Mouse (Mus musculus) lung, embryonic 14.5 days (tissue): ENCODE data around the gene Rmnd5b. TPM values are rescaled to one million over a fixed set of nuclear protein-coding genes. Genes with fewer than 3 reads are reported as not detected.
"Not testable (repeated sequence)": the region's sequence is repeated elsewhere in the genome, so short reads cannot be mapped to it uniquely, and the experiment has no call there.

Experiments used
- ATAC-seq: fragments of 200-750 bp; cut with Nextera tagmentation; 2 replicates; pipeline ENCODE4 v1.8.0; 2017; ENCODE audit warnings: mild to moderate bottlenecking, moderate TSS enrichment, moderate library complexity; ENCODE audit not compliant: insufficient read depth
- DNase-seq: peaks from one replicate; pipeline ENCODE4 v3.0.0-alpha.2; 2015
- H3K27ac ChIP-seq: fragments of 300-500 bp; sonication (generic); 2 replicates; pipeline ENCODE4 v1.5.1; 2014; ENCODE audit warnings: low read depth, mild to moderate bottlenecking, moderate library complexity
- H3K27me3 ChIP-seq: fragments of 300-500 bp; sonication (generic); 2 replicates; pipeline ENCODE4 v1.6.1; 2014; ENCODE audit warnings: low read length, control low read depth; ENCODE audit not compliant: insufficient read depth
- H3K36me3 ChIP-seq: fragments of 300-500 bp; sonication (generic); 2 replicates; pipeline ENCODE4 v1.6.1; 2014; ENCODE audit warnings: control low read depth; ENCODE audit not compliant: insufficient read depth
- H3K4me1 ChIP-seq: fragments of 300-500 bp; sonication (generic); 2 replicates; pipeline ENCODE4 v1.6.1; 2014; ENCODE audit warnings: antibody characterized with exemption, control low read depth; ENCODE audit not compliant: insufficient read depth
- H3K4me2 ChIP-seq: fragments of 300-500 bp; sonication (generic); 2 replicates; pipeline ENCODE4 v1.6.1; 2014; ENCODE audit warnings: mild to moderate bottlenecking
- H3K4me3 ChIP-seq: fragments of 300-500 bp; sonication (generic); 2 replicates; pipeline ENCODE4 v1.5.1; 2014; ENCODE audit warnings: low read depth, low read length
- H3K9ac ChIP-seq: fragments of 300-500 bp; sonication (generic); 2 replicates; pipeline ENCODE4 v1.6.1; 2014
- H3K9me3 ChIP-seq: fragments of 300-500 bp; sonication (generic); 2 replicates; pipeline ENCODE4 v1.6.1; 2016; ENCODE audit warnings: low read depth, low read length, control low read depth
- CTCF ChIP-seq: IDR thresholded peaks from 2 replicates; pipeline ENCODE4 v1.5.1; 2016; ENCODE audit warnings: antibody characterized with exemption, low read depth
- WGBS: fragments of 180-500 bp; shearing (Covaris S2); extraction: QIAGEN DNeasy Blood & Tissue Kit; methylation state at CpG from one replicate; pipeline ENCODE4 v1.1.7; 2014; 5-methylcytosine and 5-hydroxymethylcytosine counted together
- polyA plus RNA-seq: library from polyadenylated mRNA; unstranded; fragments of >200 nt; fragmentation: Nextera tagmentation; extraction: Ambion mirVana; gene quantifications from 2 replicates; pipeline ENCODE4 v1.2.1, GENCODE M21; 2014

Gene Rmnd5b
- polyA plus RNA-seq, 1 experiment from 2014 or later = 43.6 TPM

- Histone ChIP-seq H3K9me3 (no peaks in the 10 kb centered on the region), H3K4me2 (peak overlapping the region; percentile 66), H3K27me3 (no peaks in the 10 kb centered on the region), H3K36me3 (no peaks in the 10 kb centered on the region), H3K9ac (peak overlapping the region; percentile 34), H3K4me1 (peaks cover 3% of the 10 kb centered on the region; the same call in 1 of the 2 replicates), H3K4me3 (peak overlapping the region; percentile 29), H3K27ac (peak overlapping the region; percentile 89)
- 2% methylated on average over 14 of the region's 14 CpGs for WGBS
- TF ChIP-seq CTCF = no peak
- DNase-seq = peak; percentile 87
- peak; percentile 68 for ATAC-seq
These were observed 20.1 kb downstream of the Rmnd5b start for GRCm38 (mm10) chr11:51615601-51616000.

- 26% methylated on average over 7 of the region's 7 CpGs for WGBS
These were observed 20.6 kb downstream of the Rmnd5b start for GRCm38 (mm10) chr11:51615129-51615528.

GRCm38 (mm10) chr11:51614256-51614655 is 21.4 kb downstream of the Rmnd5b start:
- WGBS = 76% methylated on average over 8 of the region's 8 CpGs
- Histone ChIP-seq H3K4me1 (no peaks in the 10 kb centered on the region), H3K9ac (no peak overlapping the region), H3K36me3 (no peaks in the 10 kb centered on the region), H3K4me2 (no peak overlapping the region), H3K4me3 (no peak overlapping the region), H3K27ac (peak overlapping the region; percentile 89; the same call in 1 of the 2 replicates), H3K9me3 (no peaks in the 10 kb centered on the region), H3K27me3 (no peaks in the 10 kb centered on the region)
- peak; percentile 41 for TF ChIP-seq CTCF
- ATAC-seq (no peak), DNase-seq (no peak)

More at GRCm38 (mm10) chr11:51615129-51615528, 20.6 kb downstream of the Rmnd5b start:
- Histone ChIP-seq H3K27me3 (no peaks in the 10 kb centered on the region), H3K4me2 (peak overlapping the region; percentile 66), H3K4me1 (no peaks in the 10 kb centered on the region), H3K4me3 (peak overlapping the region; percentile 29), H3K27ac (peak overlapping the region; percentile 89), H3K36me3 (no peaks in the 10 kb centered on the region), H3K9me3 (no peaks in the 10 kb centered on the region), H3K9ac (peak overlapping the region; percentile 34)
- ATAC-seq (no peak), DNase-seq (peak; percentile 78)
- TF ChIP-seq CTCF = no peak

DNA sequence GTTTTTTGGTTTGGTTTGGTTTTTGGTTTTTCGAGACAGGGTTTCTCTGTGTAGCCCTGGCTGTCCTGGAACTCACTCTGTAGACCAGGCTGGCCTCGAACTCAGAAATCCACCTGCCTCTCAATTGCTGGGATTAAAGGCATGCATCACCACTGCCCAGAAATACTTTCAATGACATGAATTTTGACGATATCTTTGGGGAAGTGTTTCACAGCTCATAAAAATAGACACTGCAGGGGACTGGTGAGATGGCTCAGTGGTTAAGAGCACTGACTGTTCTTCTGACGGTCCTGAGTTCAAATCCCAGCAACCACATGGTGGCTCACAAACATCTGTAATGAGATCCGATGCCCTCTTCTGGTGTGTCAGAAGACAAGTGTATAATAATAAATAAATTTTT is 25.8 kb downstream of the Rmnd5b start:
- WGBS = 79% methylated on average over 5 of the region's 5 CpGs
- not testable (repeated sequence) for H3K27ac ChIP-seq, H3K4me1 ChIP-seq, H3K9ac ChIP-seq, H3K27me3 ChIP-seq, H3K4me3 ChIP-seq, ATAC-seq, H3K4me2 ChIP-seq, DNase-seq, H3K9me3 ChIP-seq
- H3K36me3 ChIP-seq = peaks cover 10% of the 10 kb centered on the region

DNA sequence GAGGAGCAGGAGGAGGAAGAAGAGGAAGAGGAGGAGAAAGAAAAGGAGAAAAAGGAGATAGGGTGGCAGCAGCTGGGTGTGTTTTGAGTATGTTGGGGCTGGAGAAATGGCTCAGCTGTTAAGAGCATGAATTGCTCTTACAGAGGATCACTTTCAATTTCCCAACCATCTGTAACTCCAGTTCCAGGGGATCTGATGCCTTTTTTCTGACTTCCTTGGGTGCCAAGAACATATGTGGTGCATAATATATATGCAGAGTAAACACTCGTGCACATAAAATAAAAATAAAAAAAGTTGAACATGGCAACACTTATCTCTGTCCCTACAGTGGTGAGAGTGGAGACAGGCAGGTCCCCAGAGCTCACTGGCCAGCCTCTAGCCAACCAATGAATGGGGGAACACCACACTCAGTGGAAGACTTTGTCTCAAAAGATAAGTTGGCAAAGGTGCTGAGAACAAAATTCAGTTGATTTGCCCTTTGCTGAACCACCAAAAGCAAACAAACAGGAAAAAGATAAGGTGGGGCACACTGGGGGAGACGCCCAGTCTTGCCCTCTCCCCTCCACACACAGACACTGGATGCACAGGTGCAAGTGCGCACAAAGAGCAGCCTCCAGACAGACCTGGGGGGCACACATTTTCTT is 26.3 kb downstream of the Rmnd5b start:
- 67% methylated on average over 3 of the region's 3 CpGs for WGBS
- no peak for TF ChIP-seq CTCF
- H3K9ac ChIP-seq = no peak overlapping the region
- ATAC-seq (no peak), DNase-seq (no peak)
- no peak overlapping the region for H3K27ac ChIP-seq
- no peaks in the 10 kb centered on the region for H3K27me3 ChIP-seq
- H3K4me3 ChIP-seq = no peak overlapping the region
- H3K4me2 ChIP-seq = no peak overlapping the region
- H3K36me3 ChIP-seq = peaks cover 16% of the 10 kb centered on the region
- H3K9me3 ChIP-seq = no peaks in the 10 kb centered on the region
- no peaks in the 10 kb centered on the region for H3K4me1 ChIP-seq

DNA sequence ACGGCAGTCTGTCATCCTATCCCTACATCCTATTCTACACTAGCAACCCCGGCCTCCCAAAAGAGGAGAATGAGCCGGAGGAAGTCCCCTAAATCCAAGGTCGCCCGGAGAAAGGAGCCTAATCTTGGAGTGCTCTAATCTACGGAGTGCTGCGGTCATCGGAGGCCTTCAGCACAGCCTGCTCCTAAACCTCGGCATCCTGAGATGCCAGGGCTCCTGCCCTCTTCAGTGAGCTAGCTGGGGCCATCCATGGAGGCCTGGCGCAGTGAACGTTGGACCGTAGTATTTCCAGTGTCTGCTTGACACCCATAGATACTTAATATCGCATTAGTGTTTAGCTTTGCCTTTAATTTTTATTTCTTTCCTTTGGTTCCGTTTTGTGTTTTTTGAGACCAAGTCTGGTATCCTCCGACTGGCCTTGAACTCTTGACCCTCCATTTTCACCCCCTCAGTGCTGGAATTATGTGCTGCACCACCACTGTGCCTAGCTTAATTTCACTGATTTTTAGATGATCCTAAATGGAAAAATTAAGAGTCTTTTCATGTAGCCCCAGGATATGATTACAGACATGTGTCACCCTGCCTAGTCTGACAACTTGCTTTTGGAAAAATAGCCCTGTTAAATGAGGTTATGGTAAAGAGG is 28.5 kb downstream of the Rmnd5b start:
- no peak for TF ChIP-seq CTCF
- H3K27ac ChIP-seq = peak overlapping the region; percentile 97
- H3K9me3 ChIP-seq = no peaks in the 10 kb centered on the region
- ATAC-seq = peak; percentile 55
- WGBS = 6% methylated on average over 15 of the region's 15 CpGs
- H3K4me1 ChIP-seq = no peaks in the 10 kb centered on the region
- peak overlapping the region; percentile 89 for H3K4me2 ChIP-seq
- no peaks in the 10 kb centered on the region for H3K27me3 ChIP-seq
- H3K36me3 ChIP-seq = peaks cover 38% of the 10 kb centered on the region
- no peak for DNase-seq
- H3K4me3 ChIP-seq = peak overlapping the region; percentile 97
- H3K9ac ChIP-seq = peak overlapping the region; percentile 99

GRCm38 (mm10) chr11:51606447-51607095 is 29.1 kb downstream of the Rmnd5b start, which contains the start of gene Hnrnpab:
Gene Hnrnpab, minus strand, starts transcription at chr11:51606847.
- under 1% methylated on average over 91 of the region's 91 CpGs for WGBS
- Histone ChIP-seq H3K36me3 (peaks cover 44% of the 10 kb centered on the region), H3K4me1 (no peaks in the 10 kb centered on the region), H3K27me3 (no peaks in the 10 kb centered on the region), H3K9me3 (no peaks in the 10 kb centered on the region), H3K9ac (peak within 1 kb of the TSS; percentile 99), H3K27ac (peak within 1 kb of the TSS; percentile 97), H3K4me2 (peak within 1 kb of the TSS; percentile 89), H3K4me3 (peak within 1 kb of the TSS; percentile 97)
- no peak for TF ChIP-seq CTCF
- DNase-seq (peak; percentile 99), ATAC-seq (peak; percentile 93)
